Mouse (Mus musculus) lung, postnatal 0 days (tissue): ENCODE measurements around the gene Gm45713. TPM values are rescaled to one million over a fixed set of nuclear protein-coding genes. Genes with fewer than 3 reads are reported as not detected.

ENCODE experiments used
- ATAC-seq: fragments of 200-750 bp; cut with Nextera tagmentation; 2 replicates; pipeline ENCODE4 v1.8.0; 2017; ENCODE audit warnings: moderate library complexity
- DNase-seq: peaks from one replicate; pipeline ENCODE4 v3.0.0-alpha.2; 2016; ENCODE audit warnings: low spot score
- H3K27ac ChIP-seq: fragments of 300-500 bp; sonication (generic); 2 replicates; pipeline ENCODE4 v1.5.1; 2014; ENCODE audit warnings: antibody characterized with exemption, mild to moderate bottlenecking, low read length, mixed read lengths
- H3K27me3 ChIP-seq: fragments of 300-500 bp; sonication (generic); replicated peaks from 2 replicates; pipeline ENCODE4 v1.6.1; 2014; ENCODE audit warnings: low read length, mixed read lengths; ENCODE audit not compliant: insufficient read depth
- H3K36me3 ChIP-seq: fragments of 300-500 bp; sonication (generic); 2 replicates; pipeline ENCODE4 v1.6.1; 2014; ENCODE audit warnings: low read length, mixed read lengths; ENCODE audit not compliant: insufficient read depth
- H3K4me1 ChIP-seq: fragments of 300-500 bp; sonication (generic); 2 replicates; pipeline ENCODE4 v1.6.1; 2014; ENCODE audit warnings: antibody characterized with exemption, low read depth, low read length, mixed read lengths; ENCODE audit not compliant: insufficient read depth
- H3K4me2 ChIP-seq: fragments of 300-500 bp; sonication (generic); replicated peaks from 2 replicates; pipeline ENCODE4 v1.6.1; 2014; ENCODE audit warnings: low read depth, mild to moderate bottlenecking, low read length, moderate library complexity, mixed read lengths
- H3K4me3 ChIP-seq: fragments of 300-500 bp; sonication (generic); 2 replicates; pipeline ENCODE4 v1.5.1; 2014; ENCODE audit warnings: low read depth, low read length
- H3K9ac ChIP-seq: fragments of 300-500 bp; sonication (generic); replicated peaks from 2 replicates; pipeline ENCODE4 v1.6.1; 2014; ENCODE audit warnings: low read depth, mild to moderate bottlenecking
- H3K9me3 ChIP-seq: fragments of 300-500 bp; sonication (generic); 2 replicates; pipeline ENCODE4 v1.6.1; 2016; ENCODE audit warnings: low read length, mixed read lengths
- CTCF ChIP-seq: IDR thresholded peaks from 2 replicates; pipeline ENCODE4 v1.5.1; 2016; ENCODE audit warnings: antibody characterized with exemption, mild to moderate bottlenecking
- EP300 ChIP-seq: IDR thresholded peaks from 2 replicates; pipeline ENCODE4 v1.6.1; 2016; ENCODE audit warnings: antibody characterized with exemption, mild to moderate bottlenecking, control low read depth
- WGBS: fragments of 180-500 bp; shearing (Covaris S2); extraction: QIAGEN DNeasy Blood & Tissue Kit; methylation state at CpG from one replicate; pipeline ENCODE4 v1.1.7; 2014; 5-methylcytosine and 5-hydroxymethylcytosine counted together
- polyA plus RNA-seq: library from polyadenylated mRNA; unstranded; fragments of >200 nt; fragmentation: Nextera tagmentation; extraction: Ambion mirVana; gene quantifications from 2 replicates; pipeline ENCODE4 v1.2.1, GENCODE M21; 2015

Gm45713 gene
- polyA plus RNA-seq, 1 experiment from 2014 or later = 0.62 TPM

DNA sequence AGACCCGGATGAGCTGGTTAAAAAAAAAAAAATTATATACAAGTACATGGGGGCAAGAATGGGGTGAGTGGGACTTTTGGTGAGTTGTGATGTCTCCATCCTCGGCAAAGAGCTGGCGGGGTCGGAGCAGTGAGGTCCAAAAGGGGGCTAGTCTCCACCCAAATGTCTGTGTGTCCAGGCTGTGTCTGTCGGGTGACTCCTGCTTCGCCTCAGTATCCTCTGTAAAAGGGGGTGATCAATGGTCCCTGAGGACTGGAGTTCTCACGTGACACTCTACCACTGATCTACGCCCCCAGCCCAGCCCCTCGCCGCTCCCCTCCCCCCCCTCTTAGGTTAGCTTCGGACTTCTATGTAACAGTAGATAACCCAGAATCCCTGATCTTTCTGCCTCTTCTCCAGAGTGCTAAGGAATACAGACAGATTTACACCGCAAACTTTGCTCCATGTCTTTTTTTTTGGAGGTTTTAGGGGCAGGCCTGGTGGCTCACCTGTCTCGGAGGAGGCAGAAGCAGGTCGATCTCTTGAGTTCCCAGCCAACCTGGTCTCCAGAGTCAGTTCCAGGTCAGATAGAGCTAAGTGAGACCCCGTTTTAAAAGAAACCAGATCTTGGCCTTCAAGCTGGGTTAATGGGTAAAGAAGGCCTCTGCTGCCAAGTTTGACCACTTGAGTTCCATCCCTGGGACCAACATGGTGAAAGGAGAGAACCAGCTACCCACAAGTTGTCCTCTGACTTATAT is 6.1 kb downstream of the Gm45713 start:
- TF ChIP-seq EP300 (no peak), CTCF (no peak)
- H3K4me3 ChIP-seq = no peak overlapping the region
- WGBS = 55% methylated on average over 15 of the region's 15 CpGs

DNA sequence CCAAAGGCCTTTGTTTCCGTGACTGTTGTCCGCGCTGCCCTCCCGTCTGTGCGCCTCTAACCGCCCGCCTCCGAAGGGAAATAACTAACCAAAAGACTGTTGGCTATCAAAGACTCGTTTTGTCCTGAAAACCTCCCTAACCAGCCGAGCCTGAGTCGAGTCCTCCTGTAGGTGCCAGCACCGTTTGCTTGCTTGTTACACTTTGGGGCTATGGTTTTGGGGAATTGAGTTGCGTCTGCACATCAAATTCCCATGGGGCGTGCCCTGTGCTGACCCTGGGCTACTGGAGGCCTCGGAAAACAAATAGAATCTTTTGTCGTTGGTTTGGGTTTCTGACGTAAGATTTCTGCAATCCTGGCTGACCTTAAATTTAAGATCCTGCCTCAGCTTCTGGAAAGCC is 6.7 kb downstream of the Gm45713 start:
- Histone ChIP-seq H3K4me3 (peak overlapping the region; percentile 42), H3K27me3 (no peaks in the 10 kb centered on the region), H3K9me3 (no peaks in the 10 kb centered on the region), H3K4me2 (peak overlapping the region; percentile 71), H3K27ac (peak overlapping the region; percentile 67), H3K9ac (peak overlapping the region; percentile 23; the same call in 1 of the 2 replicates), H3K36me3 (0 out of 2 replicates have a peak, but pooled peaks cover 17% of the 10 kb centered on the region), H3K4me1 (peaks cover 8% of the 10 kb centered on the region; the same call in 1 of the 2 replicates)
- ATAC-seq (peak; percentile 0; the same call in 1 of the 2 replicates), DNase-seq (no peak)
- WGBS = under 1% methylated on average over 17 of the region's 17 CpGs
- no peak for TF ChIP-seq CTCF
- TF ChIP-seq EP300 = no peak

More for the DNA sequence above, 6.1 kb downstream of the Gm45713 start:
- H3K9me3 ChIP-seq = no peaks in the 10 kb centered on the region
- 0 out of 2 replicates have a peak overlapping the region, but pooled peaks have one; percentile 67 for H3K27ac ChIP-seq
- peaks cover 8% of the 10 kb centered on the region; the same call in 1 of the 2 replicates for H3K4me1 ChIP-seq
- no peak for ATAC-seq
- H3K36me3 ChIP-seq = 0 out of 2 replicates have a peak, but pooled peaks cover 17% of the 10 kb centered on the region
- no peak overlapping the region for H3K9ac ChIP-seq
- H3K27me3 ChIP-seq = no peaks in the 10 kb centered on the region
- peak overlapping the region; percentile 71 for H3K4me2 ChIP-seq
- DNase-seq = no peak

DNA sequence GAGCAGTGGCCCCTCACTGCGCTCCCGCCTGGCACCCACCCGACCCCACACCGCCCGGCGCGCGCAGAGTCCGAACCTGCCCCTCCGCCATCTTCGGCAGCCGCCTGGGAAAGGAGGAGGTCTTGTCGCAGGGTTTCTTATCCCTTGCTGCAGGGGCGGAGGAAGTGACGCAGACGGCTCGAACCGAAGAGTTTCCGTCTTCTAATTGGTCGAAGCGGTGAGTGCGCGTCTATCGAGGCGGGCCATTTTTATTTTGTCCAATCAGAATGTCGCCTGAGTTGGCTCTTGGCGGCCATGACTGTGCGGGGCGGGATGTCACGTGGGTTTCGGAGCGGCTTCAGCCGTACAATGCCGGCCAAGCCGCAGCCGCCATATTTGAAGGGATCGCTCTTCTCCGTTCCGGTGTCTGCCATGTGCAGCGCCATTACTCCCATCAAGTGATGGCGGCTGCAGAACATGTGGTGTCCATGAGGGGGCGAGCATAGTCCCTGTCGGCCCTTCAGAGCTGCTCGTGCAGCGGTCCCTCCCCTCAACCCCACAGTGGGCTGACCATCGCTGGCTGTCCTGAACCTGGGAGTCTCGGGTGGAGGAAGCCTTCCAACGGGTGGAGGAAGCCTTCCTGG is 7.3 kb downstream of the Gm45713 start, which contains the start of gene Rpl13a:
Gene Rpl13a (minus strand): TSS at position 138 of the 623 bp plus-strand sequence.
- H3K4me2 ChIP-seq = peak within 1 kb of the TSS; percentile 71
- peak within 1 kb of the TSS; percentile 81 for H3K4me3 ChIP-seq
- H3K27me3 ChIP-seq = no peaks in the 10 kb centered on the region
- under 1% methylated on average over 48 of the region's 48 CpGs for WGBS
- peak; percentile 92 for ATAC-seq
- peak; percentile 57 for TF ChIP-seq EP300
- TF ChIP-seq CTCF = peak; percentile 92
- DNase-seq = peak; percentile 99
- H3K9me3 ChIP-seq = no peaks in the 10 kb centered on the region
- peaks cover 8% of the 10 kb centered on the region; the same call in 1 of the 2 replicates for H3K4me1 ChIP-seq
- peak within 1 kb of the TSS; percentile 77 for H3K27ac ChIP-seq
- 0 out of 2 replicates have a peak, but pooled peaks cover 17% of the 10 kb centered on the region for H3K36me3 ChIP-seq
- H3K9ac ChIP-seq = peak within 1 kb of the TSS; percentile 92

DNA sequence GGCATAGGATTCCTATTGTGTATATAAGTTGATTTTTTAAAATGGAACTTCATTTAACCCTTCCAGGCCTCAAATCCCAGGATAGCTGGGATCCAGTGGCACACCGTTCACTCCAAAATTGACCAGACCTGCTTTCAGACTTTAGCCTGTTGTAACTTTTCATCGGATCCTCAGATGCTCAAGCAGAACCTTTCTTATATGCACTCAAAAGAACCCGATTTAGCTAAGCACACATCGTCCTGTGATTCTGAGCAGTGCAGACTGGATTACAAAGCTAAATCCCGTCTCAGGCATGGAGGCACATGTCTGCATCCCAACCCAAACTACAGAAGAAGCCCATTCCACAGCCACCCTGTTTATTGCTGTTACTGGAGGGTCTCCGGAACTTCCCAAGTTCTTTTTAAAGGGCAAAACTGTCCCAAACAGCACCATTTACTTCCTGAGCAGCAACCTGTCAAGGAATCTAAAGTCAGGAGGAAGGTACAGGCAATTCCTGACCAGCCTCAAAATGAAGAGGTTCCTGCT is 8.3 kb downstream of the Gm45713 start:
- TF ChIP-seq CTCF = no peak
- TF ChIP-seq EP300 = no peak
- no peaks in the 10 kb centered on the region for H3K9me3 ChIP-seq
- ATAC-seq = no peak
- peak overlapping the region; percentile 69 for H3K4me2 ChIP-seq
- H3K27ac ChIP-seq = peak overlapping the region; percentile 77
- 2% methylated on average over 6 of the region's 6 CpGs for WGBS
- H3K27me3 ChIP-seq = no peaks in the 10 kb centered on the region
- H3K9ac ChIP-seq = peak overlapping the region; percentile 92
- peak overlapping the region; percentile 81 for H3K4me3 ChIP-seq
- no peak for DNase-seq
- H3K4me1 ChIP-seq = peaks cover 11% of the 10 kb centered on the region; the same call in 1 of the 2 replicates
- H3K36me3 ChIP-seq = 0 out of 2 replicates have a peak, but pooled peaks cover 17% of the 10 kb centered on the region

DNA sequence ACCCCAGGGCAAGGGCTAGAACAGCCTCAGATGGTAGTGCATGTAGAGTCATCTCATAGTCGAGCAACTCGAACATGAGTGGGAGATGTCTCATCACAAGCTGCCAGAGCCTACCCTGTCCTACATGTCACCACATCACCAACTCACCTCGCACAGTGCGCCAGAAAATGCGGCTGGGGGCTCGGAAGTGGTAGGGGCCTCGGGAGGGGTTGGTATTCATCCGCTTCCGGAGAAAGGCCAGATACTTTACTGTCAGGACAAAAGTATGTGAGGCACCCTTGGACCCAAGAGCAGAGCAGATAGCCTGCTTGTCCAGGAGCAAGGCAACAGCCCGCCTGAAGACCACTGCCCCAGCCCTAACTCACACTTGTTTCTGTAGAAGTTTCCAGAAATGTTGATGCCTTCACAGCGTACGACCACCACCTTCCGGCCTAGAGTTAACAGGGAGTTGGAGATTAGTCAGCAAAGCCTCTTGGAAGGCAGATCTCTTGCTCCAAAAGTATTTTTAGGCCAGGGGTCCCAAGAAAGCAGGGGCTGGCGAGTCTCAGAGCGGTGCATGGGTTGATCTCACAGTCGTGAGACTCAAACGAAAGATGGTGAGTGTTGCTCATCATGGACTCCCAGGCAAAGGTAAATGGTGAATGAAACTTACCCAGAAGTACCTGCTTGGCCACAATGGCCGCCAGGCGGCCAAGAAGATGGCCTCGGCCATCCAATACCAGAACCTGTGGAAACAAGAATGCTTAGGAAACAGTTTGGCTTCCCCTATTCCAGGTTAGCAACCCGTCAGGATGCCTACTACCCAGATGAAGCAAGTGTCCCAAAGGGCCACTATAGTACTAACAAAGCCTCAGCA is 9.0 kb downstream of the Gm45713 start:
- Histone ChIP-seq H3K4me1 (peaks cover 12% of the 10 kb centered on the region; the same call in 1 of the 2 replicates), H3K27me3 (no peaks in the 10 kb centered on the region), H3K4me3 (peak overlapping the region; percentile 81; the same call in 1 of the 2 replicates), H3K9me3 (no peaks in the 10 kb centered on the region), H3K36me3 (0 out of 2 replicates have a peak, but pooled peaks cover 17% of the 10 kb centered on the region), H3K9ac (peak overlapping the region; percentile 92), H3K27ac (no peak overlapping the region), H3K4me2 (peak overlapping the region; percentile 69)
- TF ChIP-seq CTCF (0 out of 2 replicates have a peak, but pooled peaks have one; percentile 31), EP300 (no peak)
- WGBS = 21% methylated on average over 21 of the region's 21 CpGs
- ATAC-seq (no peak), DNase-seq (no peak)
